Mouse (Mus musculus): ENCODE measurements at regions not wholly inside any gene's neighbourhood (a gene's known extent, or its start where the extent isn't known, plus 50 kb on each side); places are given as distances from the start of the nearest gene placed in this dataset.

DNA sequence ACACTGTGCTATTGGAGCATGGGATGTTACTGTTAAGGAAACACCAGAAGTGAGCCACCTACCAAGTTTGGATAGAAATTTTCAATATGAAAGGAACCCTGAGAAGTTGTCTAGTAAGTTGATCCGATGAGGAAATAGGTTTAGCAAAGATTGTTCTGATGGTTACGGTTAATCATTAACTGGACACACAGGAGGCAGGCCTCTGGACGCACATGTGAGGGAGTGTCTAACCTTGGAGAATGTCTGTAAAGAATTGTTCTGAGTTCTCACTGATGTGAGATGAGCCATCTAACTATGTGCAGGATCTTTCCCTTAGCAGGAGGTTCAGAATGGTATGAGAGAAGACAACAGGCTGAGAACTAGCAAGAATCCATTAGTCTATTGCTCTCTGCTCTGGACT, 205.8 kb upstream of the Gdnf start:
- H3K36me3 ChIP-seq (ENCODE audit: control insufficient read depth, insufficient read depth, low read length, poor library complexity, severe bottlenecking): no peaks in the 10 kb centered on the region
- H3K27me3 ChIP-seq (ENCODE audit: control insufficient read depth, insufficient read depth, low read length, poor library complexity, severe bottlenecking): no peaks in the 10 kb centered on the region

DNA sequence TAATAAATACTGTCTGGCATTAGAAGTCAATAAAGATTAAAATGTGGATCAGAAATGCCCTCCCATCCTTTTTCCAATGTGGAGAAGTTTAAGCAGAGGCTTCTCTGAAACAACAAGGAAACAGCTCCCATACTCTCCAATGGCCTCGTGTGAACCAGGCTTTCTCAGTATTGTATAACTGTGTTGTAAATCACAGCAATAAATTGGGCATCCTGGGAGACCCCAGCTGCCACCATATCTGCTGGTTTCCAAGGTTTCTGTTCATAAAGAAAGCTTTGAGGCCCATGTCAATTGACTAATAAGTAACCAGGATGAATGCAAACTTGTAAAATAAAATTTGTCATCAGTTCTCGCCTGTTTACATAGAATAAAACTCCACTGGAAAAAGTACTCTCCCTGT, 192.7 kb upstream of the Gdnf start:
- no peak for DNase-seq (ENCODE audit: low read depth, low spot score)
- H3K36me3 ChIP-seq (ENCODE audit: control insufficient read depth, insufficient read depth, low read length, poor library complexity, severe bottlenecking): no peaks in the 10 kb centered on the region

More for the DNA sequence above, 205.8 kb upstream of the Gdnf start:
- no peak for DNase-seq (ENCODE audit: low read depth, low spot score)

DNA sequence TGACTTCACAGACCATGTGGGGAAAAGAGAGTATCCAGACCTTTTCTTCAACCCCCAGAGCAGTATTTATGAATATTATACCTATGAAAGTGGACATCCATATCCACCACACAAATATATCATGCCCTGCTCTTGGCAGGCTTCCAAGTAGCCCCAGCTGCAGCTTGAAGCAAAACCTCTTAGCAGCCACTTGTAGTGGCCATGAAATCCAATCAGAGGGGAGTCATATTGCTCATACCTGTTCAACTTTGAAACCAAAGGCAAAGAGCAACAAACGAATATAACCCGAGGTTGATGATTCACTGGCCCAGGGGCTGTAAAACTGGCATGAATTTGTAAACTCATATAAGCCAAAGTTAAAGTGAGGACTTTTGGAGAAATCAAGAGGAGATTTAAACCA, 187.6 kb upstream of the Gdnf start:
- H3K36me3 ChIP-seq (ENCODE audit: control insufficient read depth, insufficient read depth, low read length, poor library complexity, severe bottlenecking): no peaks in the 10 kb centered on the region
- H3K27me3 ChIP-seq (ENCODE audit: control insufficient read depth, insufficient read depth, low read length, poor library complexity, severe bottlenecking): no peaks in the 10 kb centered on the region
- DNase-seq (ENCODE audit: low read depth, low spot score): no peak

More for the DNA sequence above, 192.7 kb upstream of the Gdnf start:
- no peaks in the 10 kb centered on the region for H3K27me3 ChIP-seq (ENCODE audit: control insufficient read depth, insufficient read depth, low read length, poor library complexity, severe bottlenecking)

DNA sequence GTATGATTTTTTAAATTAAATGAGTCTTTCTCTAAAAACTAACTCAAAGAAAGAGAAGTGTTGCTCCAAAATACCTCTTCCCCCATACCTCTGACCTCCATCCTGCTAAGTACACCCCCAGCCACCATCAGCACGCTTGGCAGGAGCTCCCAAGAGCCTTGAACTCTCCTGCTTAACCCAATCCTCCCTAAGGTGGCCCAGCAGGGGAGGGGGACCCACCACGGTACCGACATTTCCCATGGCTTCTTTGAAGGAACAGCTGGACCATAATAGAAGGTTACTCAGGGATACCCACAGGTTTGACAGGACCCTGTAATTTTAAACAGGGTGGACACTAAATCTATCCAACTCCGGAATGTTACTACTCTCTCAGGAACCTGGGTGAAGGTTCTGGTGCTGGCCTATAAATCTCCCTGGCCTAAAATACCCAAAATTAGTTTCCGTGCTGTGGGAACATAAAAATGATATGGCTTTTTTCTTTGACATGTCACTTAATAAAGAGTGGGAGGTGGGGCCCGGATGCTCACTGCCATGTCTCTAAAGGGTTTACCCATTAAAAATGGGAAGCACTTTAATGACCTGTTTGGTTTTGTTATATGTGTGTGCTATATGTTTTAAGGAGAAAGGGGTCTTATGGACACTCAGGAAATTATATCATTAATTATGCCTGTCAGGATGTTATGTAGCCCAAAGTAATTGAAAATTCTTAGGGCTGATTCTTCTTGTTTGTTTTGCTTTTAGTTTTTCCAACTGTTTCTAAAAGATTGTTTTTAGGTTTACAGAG, 185.8 kb upstream of the Gdnf start:
- H3K27me3 ChIP-seq (ENCODE audit: control insufficient read depth, insufficient read depth, low read length, poor library complexity, severe bottlenecking): no peaks in the 10 kb centered on the region
- DNase-seq (ENCODE audit: low read depth, low spot score): no peak
- H3K36me3 ChIP-seq (ENCODE audit: control insufficient read depth, insufficient read depth, low read length, poor library complexity, severe bottlenecking): no peaks in the 10 kb centered on the region

DNA sequence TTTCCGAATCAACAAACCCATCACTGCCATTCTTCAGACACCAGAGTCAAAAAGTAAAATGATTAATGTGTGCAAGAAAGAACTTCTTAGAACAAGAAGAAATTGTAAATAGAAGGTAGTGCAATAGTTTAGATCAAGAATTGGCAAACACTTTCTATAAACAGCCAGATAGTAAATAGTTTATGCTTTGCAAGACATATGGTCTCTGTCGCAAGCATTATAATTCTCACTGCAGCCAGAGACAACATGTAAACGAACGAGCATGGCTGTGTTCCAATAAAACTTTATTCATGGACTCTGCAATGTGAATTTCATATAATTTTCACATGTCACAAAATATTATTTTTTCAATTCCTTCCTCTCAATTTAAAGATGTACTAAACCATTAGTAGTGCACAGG, 180.8 kb upstream of the Gdnf start:
- no peaks in the 10 kb centered on the region for H3K36me3 ChIP-seq (ENCODE audit: control insufficient read depth, insufficient read depth, low read length, poor library complexity, severe bottlenecking)
- DNase-seq (ENCODE audit: low read depth, low spot score): no peak
- no peaks in the 10 kb centered on the region for H3K27me3 ChIP-seq (ENCODE audit: control insufficient read depth, insufficient read depth, low read length, poor library complexity, severe bottlenecking)

DNA sequence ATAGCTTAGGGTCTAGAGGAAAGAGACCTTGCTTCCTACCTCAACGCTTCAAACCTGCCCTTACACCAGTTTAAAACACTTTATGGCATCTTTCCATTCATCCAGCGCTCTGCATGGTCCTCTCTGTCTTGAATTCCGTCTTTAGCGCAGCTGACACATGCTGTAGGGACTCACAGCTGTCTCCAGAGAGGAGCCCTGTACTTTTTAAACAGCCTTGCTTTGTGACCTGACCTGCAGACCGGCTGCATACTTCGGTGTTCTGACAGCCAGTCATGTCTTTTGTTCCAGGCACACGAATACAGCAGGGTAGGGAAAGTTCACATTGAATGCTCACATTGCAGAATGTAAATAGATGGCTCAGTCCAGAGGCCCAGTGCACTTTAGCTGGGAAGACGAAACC, 175.4 kb upstream of the Gdnf start:
- Histone ChIP-seq H3K27me3 (ENCODE audit: control insufficient read depth, insufficient read depth, low read length, poor library complexity, severe bottlenecking) (no peaks in the 10 kb centered on the region), H3K36me3 (ENCODE audit: control insufficient read depth, insufficient read depth, low read length, poor library complexity, severe bottlenecking) (no peaks in the 10 kb centered on the region)
- no peak for DNase-seq (ENCODE audit: low read depth, low spot score)

DNA sequence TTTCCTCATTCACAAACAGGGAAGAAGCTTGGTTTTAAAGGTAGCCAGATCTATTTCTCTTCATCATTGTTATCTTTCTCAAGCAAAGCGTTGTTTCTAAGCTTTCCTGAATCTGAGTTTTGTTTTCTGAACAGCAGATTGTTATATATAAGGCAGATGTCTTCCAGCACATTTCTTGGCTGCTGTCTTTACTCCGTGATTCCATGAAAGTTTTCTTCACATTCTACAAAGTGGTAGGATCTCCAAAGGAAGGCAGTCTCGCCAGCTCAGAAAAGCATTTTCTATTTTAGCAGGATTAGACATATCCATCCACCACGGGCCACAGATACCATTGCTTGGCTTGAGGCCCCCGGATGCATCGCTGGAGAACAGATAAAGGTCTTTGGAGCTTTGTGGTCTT, 171.2 kb upstream of the Gdnf start:
- no peaks in the 10 kb centered on the region for H3K36me3 ChIP-seq (ENCODE audit: control insufficient read depth, insufficient read depth, low read length, poor library complexity, severe bottlenecking)
- no peak for DNase-seq (ENCODE audit: low read depth, low spot score)

DNA sequence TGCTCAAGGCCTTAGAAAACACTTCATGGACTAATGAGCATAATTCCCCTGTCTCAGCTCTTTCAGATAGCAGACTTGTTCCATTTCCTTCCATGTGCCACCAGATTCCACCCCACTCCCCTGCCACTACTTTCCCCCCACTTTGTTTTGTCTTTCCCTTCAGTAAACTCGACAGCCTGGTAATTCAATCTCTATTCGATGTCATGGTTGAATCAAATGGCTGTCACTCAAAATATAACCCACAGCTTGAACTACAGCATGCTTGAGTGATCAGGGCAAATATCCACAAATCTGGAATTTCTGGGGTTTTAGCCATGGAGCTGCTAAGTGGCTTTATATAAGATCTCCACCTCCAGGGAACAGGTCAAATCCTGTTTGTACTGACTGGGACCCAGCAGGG, 168.6 kb upstream of the Gdnf start:
- Histone ChIP-seq H3K36me3 (ENCODE audit: control insufficient read depth, insufficient read depth, low read length, poor library complexity, severe bottlenecking) (no peaks in the 10 kb centered on the region), H3K27me3 (ENCODE audit: control insufficient read depth, insufficient read depth, low read length, poor library complexity, severe bottlenecking) (no peaks in the 10 kb centered on the region)
- DNase-seq (ENCODE audit: low read depth, low spot score): no peak

More for the DNA sequence above, 171.2 kb upstream of the Gdnf start:
- H3K27me3 ChIP-seq (ENCODE audit: control insufficient read depth, insufficient read depth, low read length, poor library complexity, severe bottlenecking): no peaks in the 10 kb centered on the region

DNA sequence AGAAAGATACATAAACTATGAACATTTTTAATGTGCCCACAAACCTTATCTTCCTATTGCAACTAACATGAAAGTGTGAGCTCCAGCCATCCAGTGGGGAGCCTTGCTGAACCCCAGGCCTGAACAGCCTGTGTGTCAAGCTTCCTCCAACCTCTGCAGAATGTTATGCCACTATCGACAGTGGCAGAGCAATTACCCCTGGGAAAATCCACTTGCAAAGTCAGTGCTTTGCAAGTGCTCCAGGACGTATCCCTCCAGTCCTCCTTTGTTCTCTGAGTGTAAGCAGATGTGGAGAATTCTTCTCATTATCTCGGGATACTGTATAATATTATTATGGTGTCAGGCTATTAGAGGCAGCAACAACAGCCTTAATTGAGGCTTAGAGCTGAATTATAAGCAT, 159.9 kb upstream of the Gdnf start:
- no peak for DNase-seq (ENCODE audit: low read depth, low spot score)
- H3K27me3 ChIP-seq (ENCODE audit: control insufficient read depth, insufficient read depth, low read length, poor library complexity, severe bottlenecking): no peaks in the 10 kb centered on the region

DNA sequence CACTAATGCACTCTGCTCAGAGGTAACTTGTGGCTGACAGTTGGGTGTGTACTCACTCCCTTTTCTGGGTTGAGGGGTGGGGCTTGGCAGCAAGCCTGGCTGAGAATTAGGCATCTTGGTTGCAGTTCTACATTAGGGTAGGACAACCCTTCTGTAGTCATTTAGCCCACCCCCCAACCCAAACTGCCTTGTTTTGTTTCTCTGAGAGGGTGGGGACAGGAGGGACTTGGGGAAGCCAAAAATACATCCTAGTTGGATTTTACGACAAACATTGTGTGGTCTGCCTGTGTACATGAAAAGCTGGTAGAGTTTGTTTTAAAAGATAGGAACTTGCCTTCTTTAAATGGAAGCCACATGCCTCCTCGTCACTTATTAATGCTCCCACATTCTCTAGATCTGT, 146.8 kb upstream of the Gdnf start:
- DNase-seq (ENCODE audit: low read depth, low spot score): no peak
- Histone ChIP-seq H3K36me3 (ENCODE audit: control insufficient read depth, insufficient read depth, low read length, poor library complexity, severe bottlenecking) (no peaks in the 10 kb centered on the region), H3K27me3 (ENCODE audit: control insufficient read depth, insufficient read depth, low read length, poor library complexity, severe bottlenecking) (no peaks in the 10 kb centered on the region)

More for the DNA sequence above, 159.9 kb upstream of the Gdnf start:
- no peaks in the 10 kb centered on the region for H3K36me3 ChIP-seq (ENCODE audit: control insufficient read depth, insufficient read depth, low read length, poor library complexity, severe bottlenecking)

DNA sequence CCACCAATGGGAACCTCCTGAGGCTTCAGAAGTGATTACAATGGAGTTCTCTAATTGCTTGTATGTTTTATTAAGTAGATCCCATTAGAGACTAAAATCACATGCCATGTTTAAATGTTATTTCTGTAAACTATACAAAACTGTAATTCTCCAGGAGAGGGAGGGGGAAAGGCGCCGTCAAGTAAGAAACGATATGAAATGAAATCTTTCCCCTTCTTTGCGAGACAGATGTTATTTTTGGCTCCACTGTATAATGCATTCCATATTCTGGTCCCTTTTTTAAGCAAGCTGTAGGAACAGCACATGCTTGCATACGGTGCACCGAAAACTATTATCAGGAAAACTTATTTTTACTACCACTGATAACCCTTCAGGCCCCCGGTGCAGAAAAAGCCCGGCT, 141.0 kb upstream of the Gdnf start:
- Histone ChIP-seq H3K27me3 (ENCODE audit: control insufficient read depth, insufficient read depth, low read length, poor library complexity, severe bottlenecking) (no peaks in the 10 kb centered on the region), H3K36me3 (ENCODE audit: control insufficient read depth, insufficient read depth, low read length, poor library complexity, severe bottlenecking) (no peaks in the 10 kb centered on the region)
- no peak for DNase-seq (ENCODE audit: low read depth, low spot score)

DNA sequence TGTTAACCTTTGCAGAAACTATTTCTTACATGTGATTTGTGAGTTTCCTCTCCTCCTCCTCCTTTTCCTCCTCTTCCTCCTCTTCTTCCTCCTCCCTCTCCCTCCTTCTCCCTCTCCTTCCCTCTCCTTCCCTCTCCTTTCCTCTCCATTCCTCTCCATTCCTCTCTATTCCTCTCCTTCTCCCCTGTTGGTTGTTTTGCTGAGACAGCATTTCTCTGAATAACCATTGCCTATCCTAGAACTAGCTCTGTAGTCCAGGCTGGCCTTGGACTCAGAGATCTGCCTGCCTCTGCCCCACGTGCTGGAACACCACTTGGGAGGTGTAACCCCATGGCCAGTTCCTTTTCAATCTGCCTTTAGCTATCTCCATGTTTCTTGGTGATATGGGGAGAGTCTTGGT, 133.7 kb upstream of the Gdnf start:
- no peaks in the 10 kb centered on the region for H3K36me3 ChIP-seq (ENCODE audit: control insufficient read depth, insufficient read depth, low read length, poor library complexity, severe bottlenecking)
- H3K27me3 ChIP-seq (ENCODE audit: control insufficient read depth, insufficient read depth, low read length, poor library complexity, severe bottlenecking): no peaks in the 10 kb centered on the region
- no peak for DNase-seq (ENCODE audit: low read depth, low spot score)

DNA sequence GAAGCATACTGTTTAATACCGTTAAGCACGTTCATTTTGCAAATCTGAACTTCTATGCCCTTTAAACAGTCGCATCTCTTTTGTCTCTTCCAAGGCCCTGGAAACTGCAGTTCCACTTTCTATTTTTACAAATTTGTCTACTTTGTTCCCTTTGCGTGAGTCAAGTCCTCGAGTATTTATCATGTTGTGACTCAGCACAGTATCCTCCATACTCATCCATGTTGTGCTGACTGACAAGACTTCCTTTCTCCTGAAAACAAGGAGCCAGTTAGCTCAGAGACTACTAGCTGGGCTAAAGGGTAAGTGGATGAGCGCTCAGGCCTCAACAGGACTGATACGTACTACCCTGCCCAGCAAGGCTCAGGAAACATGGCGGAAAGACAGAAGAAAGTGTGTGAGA, 131.9 kb upstream of the Gdnf start:
- no peak for DNase-seq (ENCODE audit: low read depth, low spot score)
- H3K36me3 ChIP-seq (ENCODE audit: control insufficient read depth, insufficient read depth, low read length, poor library complexity, severe bottlenecking): no peaks in the 10 kb centered on the region

DNA sequence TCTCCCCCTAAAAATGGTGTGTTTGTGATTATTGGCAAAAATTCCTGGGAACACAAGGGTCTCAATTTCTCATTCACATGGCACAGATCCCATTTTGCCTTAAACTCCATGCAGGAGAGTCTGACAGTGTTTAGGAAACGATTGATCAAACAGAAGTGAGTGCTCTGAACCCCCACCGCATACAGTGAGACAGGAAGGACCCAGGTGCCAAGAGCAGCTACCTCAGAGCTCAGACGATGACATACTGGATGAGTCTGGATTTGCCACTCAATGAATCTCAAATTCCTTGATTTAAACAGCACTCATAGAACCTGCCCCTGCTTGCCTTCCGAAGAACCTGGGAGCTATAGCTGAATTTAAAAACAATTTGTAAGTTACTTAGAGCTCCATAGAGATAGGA, 129.6 kb upstream of the Gdnf start:
- Histone ChIP-seq H3K36me3 (ENCODE audit: control insufficient read depth, insufficient read depth, low read length, poor library complexity, severe bottlenecking) (no peaks in the 10 kb centered on the region), H3K27me3 (ENCODE audit: control insufficient read depth, insufficient read depth, low read length, poor library complexity, severe bottlenecking) (no peaks in the 10 kb centered on the region)
- DNase-seq (ENCODE audit: low read depth, low spot score): no peak

More for the DNA sequence above, 131.9 kb upstream of the Gdnf start:
- no peaks in the 10 kb centered on the region for H3K27me3 ChIP-seq (ENCODE audit: control insufficient read depth, insufficient read depth, low read length, poor library complexity, severe bottlenecking)

DNA sequence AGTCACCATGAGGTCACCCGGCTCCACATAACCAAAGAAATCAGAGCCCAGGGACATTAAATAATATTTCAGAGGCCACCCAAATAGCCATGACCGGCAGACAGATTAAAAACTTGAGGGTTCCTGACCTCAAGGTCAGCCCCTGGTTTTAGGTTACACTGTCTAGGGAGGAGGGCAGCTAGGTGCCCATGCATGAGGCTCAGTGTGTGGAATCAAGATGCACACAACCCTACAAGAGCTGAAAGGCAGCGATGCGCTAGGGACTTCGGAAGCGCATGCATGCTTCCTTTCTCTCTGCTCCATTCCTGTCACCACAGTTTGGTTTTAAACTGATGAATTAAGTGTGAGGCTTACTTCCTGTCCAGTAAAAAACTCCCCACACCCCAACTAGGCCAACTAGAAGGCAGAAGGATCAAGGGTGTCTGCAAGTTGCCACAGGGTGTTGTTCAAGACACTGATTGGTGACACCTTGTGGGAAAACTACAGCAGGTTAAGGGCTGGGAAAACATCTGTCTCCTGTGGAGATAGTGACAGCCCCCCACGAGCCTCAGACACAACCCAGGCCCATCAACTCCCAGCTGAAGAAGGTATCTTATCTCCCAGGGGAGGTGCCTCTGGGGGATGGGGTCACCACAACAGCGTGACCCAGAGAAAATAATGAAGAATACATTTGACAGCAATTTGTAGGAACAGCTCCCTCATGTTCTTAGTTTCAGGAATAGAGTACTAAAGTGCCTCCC, 127.2 kb upstream of the Gdnf start:
- Histone ChIP-seq H3K27me3 (ENCODE audit: control insufficient read depth, insufficient read depth, low read length, poor library complexity, severe bottlenecking) (no peaks in the 10 kb centered on the region), H3K36me3 (ENCODE audit: control insufficient read depth, insufficient read depth, low read length, poor library complexity, severe bottlenecking) (no peaks in the 10 kb centered on the region)
- DNase-seq (ENCODE audit: low read depth, low spot score): no peak

Data from splenic B cell, adult 2 months (primary cell).